Mouse (Mus musculus): ENCODE data around the gene Grap2. TPM values are rescaled to one million over a fixed set of nuclear protein-coding genes. Genes with fewer than 3 reads are reported as not detected.

Grap2 gene
- polyA plus RNA-seq, 1 experiment from 2014 or later = 0.97 TPM

- no peak overlapping the region for H3K9ac ChIP-seq (ENCODE audit: low read depth, low read length)
- DNase-seq (ENCODE audit: low spot score) = no peak
- H3K4me2 ChIP-seq (ENCODE audit: low read depth, low read length) = no peak overlapping the region
- no peak overlapping the region for H3K4me3 ChIP-seq (ENCODE audit: low read depth, low read length)
- H3K27ac ChIP-seq (replicated peaks; ENCODE audit: low read depth, low read length) = no peak overlapping the region
- no peaks in the 10 kb centered on the region for H3K9me3 ChIP-seq (ENCODE audit: control insufficient read depth, low read length)
- ATAC-seq (ENCODE audit: low read depth) = no peak
- H3K36me3 ChIP-seq (ENCODE audit: control insufficient read depth, insufficient read depth, low read length) = no peaks in the 10 kb centered on the region
- no peaks in the 10 kb centered on the region for H3K4me1 ChIP-seq (ENCODE audit: control insufficient read depth, insufficient read depth, low read length)
- H3K27me3 ChIP-seq (replicated peaks; ENCODE audit: control insufficient read depth, insufficient read depth, low read length) = no peaks in the 10 kb centered on the region
- WGBS = 45% methylated on average over 7 of the region's 7 CpGs
These were observed 29.1 kb downstream of the Grap2 start for GRCm38 (mm10) chr15:80601456-80601855.

GRCm38 (mm10) chr15:80602487-80602886, 30.1 kb downstream of the Grap2 start:
- ATAC-seq (ENCODE audit: low read depth) (no peak), DNase-seq (ENCODE audit: low spot score) (no peak)
- Histone ChIP-seq H3K36me3 (ENCODE audit: control insufficient read depth, insufficient read depth, low read length) (no peaks in the 10 kb centered on the region), H3K27ac (replicated peaks; ENCODE audit: low read depth, low read length) (no peak overlapping the region), H3K4me3 (ENCODE audit: low read depth, low read length) (no peak overlapping the region), H3K4me2 (ENCODE audit: low read depth, low read length) (no peak overlapping the region), H3K9me3 (ENCODE audit: control insufficient read depth, low read length) (no peaks in the 10 kb centered on the region), H3K9ac (ENCODE audit: low read depth, low read length) (no peak overlapping the region), H3K4me1 (ENCODE audit: control insufficient read depth, insufficient read depth, low read length) (no peaks in the 10 kb centered on the region), H3K27me3 (replicated peaks; ENCODE audit: control insufficient read depth, insufficient read depth, low read length) (no peaks in the 10 kb centered on the region)
- WGBS = 56% methylated on average over 7 of the region's 7 CpGs

DNA sequence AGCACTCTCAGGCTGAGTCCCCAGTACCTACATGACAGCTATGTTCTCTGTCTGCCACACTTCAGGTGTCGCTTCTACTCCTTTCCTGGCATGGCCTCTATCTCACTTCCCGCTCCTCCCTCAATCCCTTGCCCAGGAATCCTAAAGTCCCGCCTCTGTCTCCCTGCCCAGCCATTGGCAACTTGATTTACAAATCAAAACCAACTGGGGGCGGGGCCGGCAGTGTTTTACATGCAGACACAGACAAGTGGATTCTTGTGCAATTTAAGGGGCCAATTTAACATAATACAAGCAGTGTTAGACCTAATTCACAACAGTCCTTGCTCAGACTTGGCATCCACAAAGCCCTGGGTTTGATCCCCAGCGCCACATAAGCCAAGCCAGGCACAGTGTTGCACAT, 31.6 kb downstream of the Grap2 start:
- Histone ChIP-seq H3K4me2 (ENCODE audit: low read depth, low read length) (no peak overlapping the region), H3K27me3 (replicated peaks; ENCODE audit: control insufficient read depth, insufficient read depth, low read length) (no peaks in the 10 kb centered on the region), H3K4me1 (ENCODE audit: control insufficient read depth, insufficient read depth, low read length) (no peaks in the 10 kb centered on the region), H3K4me3 (ENCODE audit: low read depth, low read length) (no peak overlapping the region), H3K9ac (ENCODE audit: low read depth, low read length) (no peak overlapping the region), H3K9me3 (ENCODE audit: control insufficient read depth, low read length) (no peaks in the 10 kb centered on the region), H3K27ac (replicated peaks; ENCODE audit: low read depth, low read length) (no peak overlapping the region), H3K36me3 (ENCODE audit: control insufficient read depth, insufficient read depth, low read length) (no peaks in the 10 kb centered on the region)
- ATAC-seq (ENCODE audit: low read depth) = no peak
- DNase-seq (ENCODE audit: low spot score) = no peak
- WGBS = 85% methylated on average over 6 of the region's 6 CpGs

DNA sequence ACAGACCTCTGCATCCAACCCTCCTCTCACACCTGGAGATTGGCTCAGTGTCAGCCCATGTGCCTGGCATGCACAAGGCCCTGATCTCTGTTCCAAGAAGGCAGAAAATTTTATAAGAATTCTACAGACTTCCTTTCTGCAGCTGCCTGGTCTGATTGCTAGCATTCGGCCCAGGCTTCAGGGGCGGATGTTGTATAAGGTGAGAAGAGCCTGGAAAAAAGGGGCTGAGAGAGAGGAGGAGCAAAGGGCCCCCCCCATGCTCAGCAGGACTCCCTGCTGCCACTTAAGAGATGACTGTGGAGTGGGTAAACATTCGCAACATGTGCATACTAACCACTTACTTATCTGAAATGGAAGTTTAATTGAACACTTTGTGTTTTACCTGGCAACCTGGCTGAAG, 35.6 kb downstream of the Grap2 start:
- DNase-seq (ENCODE audit: low spot score) (no peak), ATAC-seq (ENCODE audit: low read depth) (no peak)
- Histone ChIP-seq H3K36me3 (ENCODE audit: control insufficient read depth, insufficient read depth, low read length) (no peaks in the 10 kb centered on the region), H3K4me2 (ENCODE audit: low read depth, low read length) (no peak overlapping the region), H3K9me3 (ENCODE audit: control insufficient read depth, low read length) (no peaks in the 10 kb centered on the region), H3K4me3 (ENCODE audit: low read depth, low read length) (no peak overlapping the region), H3K27ac (replicated peaks; ENCODE audit: low read depth, low read length) (no peak overlapping the region), H3K27me3 (replicated peaks; ENCODE audit: control insufficient read depth, insufficient read depth, low read length) (no peaks in the 10 kb centered on the region), H3K4me1 (ENCODE audit: control insufficient read depth, insufficient read depth, low read length) (no peaks in the 10 kb centered on the region), H3K9ac (ENCODE audit: low read depth, low read length) (no peak overlapping the region)
- 70% methylated on average over 3 of the region's 3 CpGs for WGBS

DNA sequence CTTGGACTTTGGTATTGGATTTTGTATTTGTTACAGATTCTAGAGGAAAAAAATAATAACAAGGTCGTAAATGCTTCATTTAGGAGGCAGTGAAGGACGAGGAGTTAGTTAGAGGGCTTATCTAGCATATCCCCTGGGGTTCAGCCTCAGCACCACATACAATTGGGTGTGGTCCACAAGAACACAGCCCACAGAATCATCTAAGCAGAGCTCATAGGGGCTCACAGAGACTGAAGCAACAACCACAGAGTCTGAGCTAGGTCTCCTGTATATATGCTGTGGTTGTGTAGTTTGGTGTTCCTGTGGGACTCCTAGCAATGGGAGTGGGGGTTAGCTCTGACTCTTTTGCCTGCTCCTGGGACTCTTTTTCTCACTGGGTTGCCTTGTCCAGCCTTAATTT, 37.9 kb downstream of the Grap2 start:
- no peaks in the 10 kb centered on the region for H3K36me3 ChIP-seq (ENCODE audit: control insufficient read depth, insufficient read depth, low read length)
- WGBS = 67% methylated on average over 2 of the region's 2 CpGs

GRCm38 (mm10) chr15:80611478-80611877, 39.1 kb downstream of the Grap2 start:
- H3K4me2 ChIP-seq (ENCODE audit: low read depth, low read length) = no peak overlapping the region
- no peaks in the 10 kb centered on the region for H3K9me3 ChIP-seq (ENCODE audit: control insufficient read depth, low read length)
- peaks cover 12% of the 10 kb centered on the region; the same call in 1 of the 2 replicates for H3K27me3 ChIP-seq (replicated peaks; ENCODE audit: control insufficient read depth, insufficient read depth, low read length)
- ATAC-seq (ENCODE audit: low read depth) = no peak
- peaks cover 12% of the 10 kb centered on the region; the same call in 1 of the 2 replicates for H3K4me1 ChIP-seq (ENCODE audit: control insufficient read depth, insufficient read depth, low read length)
- 63% methylated on average over 5 of the region's 5 CpGs for WGBS
- no peak overlapping the region for H3K9ac ChIP-seq (ENCODE audit: low read depth, low read length)
- DNase-seq (ENCODE audit: low spot score) = no peak
- no peak overlapping the region for H3K4me3 ChIP-seq (ENCODE audit: low read depth, low read length)
- H3K36me3 ChIP-seq (ENCODE audit: control insufficient read depth, insufficient read depth, low read length) = no peaks in the 10 kb centered on the region
- no peak overlapping the region for H3K27ac ChIP-seq (replicated peaks; ENCODE audit: low read depth, low read length)

More for the DNA sequence above, 37.9 kb downstream of the Grap2 start:
- DNase-seq (ENCODE audit: low spot score) (no peak), ATAC-seq (ENCODE audit: low read depth) (no peak)
- Histone ChIP-seq H3K27me3 (replicated peaks; ENCODE audit: control insufficient read depth, insufficient read depth, low read length) (0 out of 2 replicates have a peak, but pooled peaks cover 2% of the 10 kb centered on the region), H3K9ac (ENCODE audit: low read depth, low read length) (no peak overlapping the region), H3K9me3 (ENCODE audit: control insufficient read depth, low read length) (no peaks in the 10 kb centered on the region), H3K4me2 (ENCODE audit: low read depth, low read length) (no peak overlapping the region), H3K27ac (replicated peaks; ENCODE audit: low read depth, low read length) (no peak overlapping the region), H3K4me1 (ENCODE audit: control insufficient read depth, insufficient read depth, low read length) (peaks cover 4% of the 10 kb centered on the region; the same call in 1 of the 2 replicates), H3K4me3 (ENCODE audit: low read depth, low read length) (no peak overlapping the region)

- DNase-seq (ENCODE audit: low spot score) (no peak), ATAC-seq (ENCODE audit: low read depth) (no peak)
- Histone ChIP-seq H3K36me3 (ENCODE audit: control insufficient read depth, insufficient read depth, low read length) (no peaks in the 10 kb centered on the region), H3K4me2 (ENCODE audit: low read depth, low read length) (no peak overlapping the region), H3K9ac (ENCODE audit: low read depth, low read length) (no peak overlapping the region), H3K4me3 (ENCODE audit: low read depth, low read length) (no peak overlapping the region), H3K27ac (replicated peaks; ENCODE audit: low read depth, low read length) (no peak overlapping the region), H3K9me3 (ENCODE audit: control insufficient read depth, low read length) (no peaks in the 10 kb centered on the region), H3K27me3 (replicated peaks; ENCODE audit: control insufficient read depth, insufficient read depth, low read length) (peaks cover 19% of the 10 kb centered on the region), H3K4me1 (ENCODE audit: control insufficient read depth, insufficient read depth, low read length) (peaks cover 12% of the 10 kb centered on the region; the same call in 1 of the 2 replicates)
- 41% methylated on average over 5 of the region's 5 CpGs for WGBS
These were observed 41.5 kb downstream of the Grap2 start for GRCm38 (mm10) chr15:80613904-80614303.

DNA sequence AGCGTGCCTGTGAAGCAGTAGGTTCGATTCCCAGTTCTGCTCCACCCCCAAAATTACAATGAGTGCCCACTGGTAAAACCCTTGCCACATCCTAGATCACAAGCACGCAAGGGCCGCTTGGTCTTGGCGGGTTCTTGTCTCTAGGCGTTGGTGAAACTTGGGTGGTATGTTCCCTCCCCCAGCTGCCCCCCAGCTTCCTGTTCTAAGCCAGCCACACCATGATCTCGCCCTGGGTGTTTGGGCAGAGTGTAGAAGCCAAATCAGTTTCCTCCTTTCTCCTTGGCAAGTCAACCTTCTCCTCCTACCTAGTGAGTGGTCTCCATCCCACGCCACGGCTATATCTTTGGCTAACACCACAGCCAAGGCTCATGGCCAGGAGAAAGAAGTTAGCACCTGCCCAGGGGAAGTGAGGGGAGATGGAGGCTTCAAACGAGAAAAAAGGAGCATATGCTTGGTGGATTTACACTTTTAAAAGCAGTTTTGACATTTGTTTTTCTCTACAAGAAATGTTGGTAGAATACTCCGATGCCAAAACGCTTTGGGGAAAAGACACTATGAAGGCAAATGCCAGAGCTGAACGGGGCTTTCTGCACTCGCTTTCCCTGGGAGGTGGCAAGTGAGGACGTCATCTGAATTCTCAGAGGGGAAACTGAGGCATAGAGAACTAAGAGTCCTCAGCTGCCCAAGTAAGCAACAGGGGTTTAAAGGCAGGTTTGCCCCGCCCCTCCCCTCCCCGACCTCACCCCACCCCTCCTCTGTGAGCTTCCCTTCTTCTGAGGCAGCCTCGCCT, 42.3 kb downstream of the Grap2 start:
- Histone ChIP-seq H3K4me3 (ENCODE audit: low read depth, low read length) (no peak overlapping the region), H3K4me1 (ENCODE audit: control insufficient read depth, insufficient read depth, low read length) (peaks cover 12% of the 10 kb centered on the region; the same call in 1 of the 2 replicates), H3K4me2 (ENCODE audit: low read depth, low read length) (no peak overlapping the region), H3K36me3 (ENCODE audit: control insufficient read depth, insufficient read depth, low read length) (no peaks in the 10 kb centered on the region), H3K9ac (ENCODE audit: low read depth, low read length) (no peak overlapping the region), H3K27ac (replicated peaks; ENCODE audit: low read depth, low read length) (no peak overlapping the region), H3K9me3 (ENCODE audit: control insufficient read depth, low read length) (no peaks in the 10 kb centered on the region), H3K27me3 (replicated peaks; ENCODE audit: control insufficient read depth, insufficient read depth, low read length) (peaks cover 19% of the 10 kb centered on the region)
- ATAC-seq (ENCODE audit: low read depth) (no peak), DNase-seq (ENCODE audit: low spot score) (no peak)
- 59% methylated on average over 18 of the region's 18 CpGs for WGBS

- Histone ChIP-seq H3K4me2 (ENCODE audit: low read depth, low read length) (no peak overlapping the region), H3K9ac (ENCODE audit: low read depth, low read length) (no peak overlapping the region), H3K4me1 (ENCODE audit: control insufficient read depth, insufficient read depth, low read length) (peaks cover 12% of the 10 kb centered on the region; the same call in 1 of the 2 replicates), H3K27me3 (replicated peaks; ENCODE audit: control insufficient read depth, insufficient read depth, low read length) (peaks cover 19% of the 10 kb centered on the region), H3K27ac (replicated peaks; ENCODE audit: low read depth, low read length) (no peak overlapping the region), H3K36me3 (ENCODE audit: control insufficient read depth, insufficient read depth, low read length) (no peaks in the 10 kb centered on the region), H3K4me3 (ENCODE audit: low read depth, low read length) (no peak overlapping the region), H3K9me3 (ENCODE audit: control insufficient read depth, low read length) (no peaks in the 10 kb centered on the region)
- ATAC-seq (ENCODE audit: low read depth) (no peak), DNase-seq (ENCODE audit: low spot score) (no peak)
- 11% methylated on average over 2 of the region's 2 CpGs for WGBS
These were observed 42.8 kb downstream of the Grap2 start for GRCm38 (mm10) chr15:80615290-80615570.
